Mouse (Mus musculus) left cerebral cortex, adult 18-20 months (tissue): ENCODE results near the gene Nwd1. TPM values are rescaled to one million over a fixed set of nuclear protein-coding genes. Genes with fewer than 3 reads are reported as not detected.
"Not testable (repeated sequence)": the region's sequence is repeated elsewhere in the genome, so short reads cannot be mapped to it uniquely, and the experiment has no call there.

ENCODE experiments used
- DNase-seq, 2 experiments: peaks; one replicate each; pipeline ENCODE4 v3.0.0; 2021 to 2022; ENCODE audit warnings: low spot score in 2 of 2, mixed read lengths in 1 of 2
- long read RNA-seq, 2 experiments: library from polyadenylated mRNA; stranded (forward); transcript quantifications; one replicate each; pipeline ENCODE4 v2.0.0; 2021
- total RNA-seq, 2 experiments: library from RNA; stranded (reverse); gene quantifications; 2 replicates each; pipeline ENCODE4 v1.2.3; 2021

The Nwd1 gene
- total RNA-seq, result 10 to 100 TPM; 37.6 to 40.9 TPM
- long read RNA-seq, experiment 1, full-length matches to known transcripts, result 2 of 22 reads
- long read RNA-seq, experiment 1, partial matches to known transcripts, result 9 of 22 reads
- long read RNA-seq, experiment 1, other reads (novel, unspliced or antisense), result 11 of 22 reads
- long read RNA-seq, experiment 2, full-length matches to known transcripts, result 1 of 10 reads
- long read RNA-seq, experiment 2, partial matches to known transcripts, result 3 of 10 reads
- long read RNA-seq, experiment 2, other reads (novel, unspliced or antisense), result 6 of 10 reads

DNA sequence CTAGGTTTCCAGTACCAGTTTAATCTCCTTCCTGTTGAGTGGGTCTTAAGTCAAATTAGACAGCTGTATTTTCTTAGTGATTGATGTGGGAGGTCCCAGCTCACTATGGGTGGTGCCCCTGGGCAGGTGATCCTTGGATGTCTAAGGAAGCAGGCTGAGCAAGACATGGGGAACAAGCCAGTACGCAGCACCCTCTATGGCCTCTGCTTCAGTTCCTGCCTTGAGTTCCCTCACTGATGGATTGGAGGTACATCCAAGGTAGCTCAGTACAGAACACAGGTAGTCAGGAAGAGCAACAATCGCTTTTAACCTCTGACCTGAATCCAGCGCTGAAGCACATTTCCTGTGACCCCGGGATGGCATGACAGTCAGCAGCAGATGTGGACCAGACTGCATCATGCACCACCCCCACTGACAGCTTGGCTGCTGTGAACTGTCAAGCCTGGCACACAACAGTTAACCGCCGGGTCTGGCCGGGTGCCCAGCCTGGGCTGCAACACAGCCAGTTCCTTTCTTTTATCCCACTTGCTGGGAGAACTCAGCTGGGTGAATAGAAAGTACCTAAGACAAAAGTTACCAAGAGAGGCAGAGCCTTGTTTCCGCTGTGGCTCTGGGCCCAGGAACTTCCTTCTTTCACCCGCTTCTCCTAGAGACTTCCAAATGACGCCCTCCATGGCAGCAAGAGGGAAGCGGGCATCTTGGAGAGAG, at the start of gene Nwd1:
Gene Nwd1, plus strand, starts transcription at position 652 of the 708 bp plus-strand sequence.
- peak; percentile 82 to 90 for DNase-seq

DNA sequence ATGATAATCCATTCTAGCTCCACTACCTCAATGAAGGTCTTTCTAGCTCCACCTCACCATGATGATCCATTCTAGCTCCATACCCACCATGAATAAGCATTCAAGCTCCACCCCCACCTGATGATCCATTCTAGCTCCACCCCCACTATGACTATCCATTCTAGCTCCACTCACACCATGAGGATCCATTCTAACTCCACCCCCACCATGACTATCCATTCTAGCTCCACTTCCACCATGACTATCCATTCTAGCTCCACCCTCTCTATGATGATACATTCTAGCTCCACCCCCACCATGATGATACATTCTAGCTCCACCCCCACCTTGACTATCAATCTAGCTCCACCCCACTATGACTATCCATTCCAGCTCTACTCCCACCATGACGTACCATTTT, 3.6 kb upstream of the Nwd1 start:
- DNase-seq, result no peak

DNA sequence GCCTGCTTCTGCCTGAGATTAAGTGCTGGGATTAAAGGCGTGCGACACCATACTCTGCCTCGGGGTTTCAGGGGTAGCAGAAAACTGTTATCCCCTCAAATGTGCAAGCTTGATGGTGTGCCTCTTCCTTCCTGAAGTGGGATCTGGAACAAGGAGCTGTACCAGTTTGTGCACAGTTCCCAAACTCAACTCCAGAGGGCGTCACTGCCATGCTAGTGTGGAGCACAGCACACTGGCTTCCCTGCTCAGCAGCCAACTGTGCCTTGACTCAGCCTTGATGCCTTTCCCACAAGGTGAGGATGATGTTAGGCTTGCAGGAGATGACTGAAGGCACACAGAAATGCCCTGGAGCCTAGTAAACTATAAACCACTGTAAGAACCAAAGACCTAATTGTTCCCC, 1.9 kb upstream of the Nwd1 start:
- DNase-seq, result peak; percentile 67 to 69

DNA sequence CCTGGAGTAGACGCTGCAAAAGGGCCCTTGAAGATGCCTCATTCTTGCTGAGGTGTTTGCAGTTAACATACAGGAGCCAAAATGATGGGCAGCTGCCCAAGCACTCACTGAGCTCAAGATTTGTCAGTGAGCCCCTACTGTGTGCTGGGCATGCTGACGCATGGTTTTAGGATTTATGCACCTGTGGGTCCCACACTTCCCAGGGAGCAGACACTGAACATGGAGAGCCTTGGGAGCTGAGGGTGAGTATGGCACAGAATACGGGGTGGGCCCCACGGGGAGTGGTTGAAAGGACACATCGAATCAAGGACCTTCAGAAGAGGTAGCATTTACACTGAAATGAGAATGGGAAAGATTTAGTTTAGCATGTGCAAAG, 245 bp downstream of the Nwd1 start:
- DNase-seq, result no peak

DNA sequence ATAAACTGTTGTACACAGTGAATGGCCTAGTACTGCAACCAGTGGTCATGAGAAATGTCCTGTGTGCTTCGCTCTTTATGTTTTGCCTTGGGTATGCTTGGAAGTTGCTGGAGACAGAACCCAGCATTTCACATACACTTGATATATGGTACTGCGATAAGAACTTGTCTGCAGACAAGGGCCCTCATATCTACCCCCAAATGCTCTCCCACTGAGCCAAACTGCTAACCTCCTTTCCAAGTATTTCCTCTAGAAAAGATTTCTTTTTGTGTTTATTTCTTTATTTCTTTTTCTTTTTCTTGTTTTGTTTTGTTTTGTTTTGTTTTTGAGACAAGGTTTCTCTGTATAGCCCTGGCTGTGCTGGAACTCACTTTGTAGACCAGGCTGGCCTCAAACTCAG, 4.2 kb downstream of the Nwd1 start:
- no peak for DNase-seq

DNA sequence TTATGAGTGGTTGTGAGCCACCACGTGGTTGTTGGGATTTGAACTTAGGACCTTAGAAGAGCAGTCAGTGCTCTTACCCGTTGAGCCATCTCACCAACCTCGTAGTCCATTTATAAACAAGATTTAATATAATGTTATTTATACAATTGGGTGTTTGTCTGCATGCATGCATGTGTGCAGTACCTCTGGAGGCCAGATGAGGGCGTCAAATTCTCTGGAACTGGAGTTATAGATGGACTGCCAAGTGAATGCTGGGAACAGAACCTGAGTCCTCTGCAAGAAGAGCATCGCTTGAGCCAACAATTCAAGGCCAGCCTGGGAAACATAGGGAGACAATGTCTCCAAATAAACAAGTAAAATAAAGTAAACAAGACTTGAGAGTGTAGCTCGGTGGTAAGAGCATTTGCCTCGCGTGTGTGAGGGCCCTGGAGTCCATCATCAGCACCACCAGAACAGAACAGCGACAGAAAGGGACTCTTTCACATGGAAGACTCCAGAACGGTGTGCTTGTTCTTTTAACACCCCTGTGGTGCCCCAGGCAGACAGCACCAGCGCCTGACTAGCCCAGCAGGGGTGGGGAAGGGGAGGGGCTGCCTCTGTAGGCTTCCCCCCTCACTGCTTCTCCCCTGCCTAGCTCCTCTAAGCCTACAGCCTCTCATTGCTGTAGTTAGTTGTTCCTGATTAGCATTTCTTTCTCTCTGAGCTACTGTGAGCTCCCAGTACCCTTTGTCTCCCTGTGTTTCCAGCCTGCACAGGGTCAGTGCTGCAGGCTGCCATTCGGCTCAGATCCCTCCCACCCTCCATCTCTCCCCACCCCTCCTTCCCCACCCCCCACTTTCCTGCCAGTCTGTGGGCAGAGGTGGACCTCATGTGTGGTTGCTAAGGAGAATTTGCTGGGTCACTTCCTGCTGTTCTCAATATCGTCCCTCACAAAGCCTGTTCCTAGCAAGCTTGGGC, 8.3 kb downstream of the Nwd1 start:
- no peak for DNase-seq

DNA sequence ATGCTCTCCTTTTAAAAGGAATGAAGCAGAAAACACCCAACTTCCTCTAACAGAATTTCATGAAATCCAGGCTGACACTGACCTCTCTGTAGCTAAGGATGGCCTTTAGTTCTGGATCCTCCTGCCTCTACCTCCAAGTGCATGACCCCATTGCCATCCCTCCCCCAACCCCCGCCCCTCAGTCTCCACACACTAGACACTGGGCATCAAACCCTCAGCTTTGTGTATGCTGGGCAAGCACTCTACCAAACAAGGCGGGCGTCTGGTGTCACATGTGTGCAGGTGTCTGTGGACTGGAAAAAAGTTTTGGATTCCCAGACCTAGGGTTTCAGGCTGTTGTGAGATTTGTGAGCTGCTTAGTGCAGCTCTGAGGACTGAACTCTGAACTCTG, 9.0 kb downstream of the Nwd1 start:
- DNase-seq, result no peak

DNA sequence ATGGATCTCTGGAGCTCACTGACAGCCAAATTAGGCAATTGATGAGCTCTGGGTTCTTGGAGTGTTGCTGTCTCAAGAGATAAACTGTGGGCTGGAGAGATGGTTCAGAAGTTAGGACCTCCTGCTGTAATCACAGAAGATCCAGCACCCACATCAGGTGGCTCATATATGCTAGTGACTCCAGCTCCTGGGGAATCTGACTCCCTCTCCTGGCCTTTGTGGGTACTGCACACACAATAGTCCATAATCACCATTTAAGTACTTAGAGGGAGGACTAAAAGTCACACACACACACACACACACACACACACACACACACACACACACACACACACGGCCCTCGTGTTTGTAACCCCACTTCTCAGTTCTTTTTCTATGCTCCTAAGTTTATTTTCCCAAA, 13.5 kb downstream of the Nwd1 start:
- no peak for DNase-seq

DNA sequence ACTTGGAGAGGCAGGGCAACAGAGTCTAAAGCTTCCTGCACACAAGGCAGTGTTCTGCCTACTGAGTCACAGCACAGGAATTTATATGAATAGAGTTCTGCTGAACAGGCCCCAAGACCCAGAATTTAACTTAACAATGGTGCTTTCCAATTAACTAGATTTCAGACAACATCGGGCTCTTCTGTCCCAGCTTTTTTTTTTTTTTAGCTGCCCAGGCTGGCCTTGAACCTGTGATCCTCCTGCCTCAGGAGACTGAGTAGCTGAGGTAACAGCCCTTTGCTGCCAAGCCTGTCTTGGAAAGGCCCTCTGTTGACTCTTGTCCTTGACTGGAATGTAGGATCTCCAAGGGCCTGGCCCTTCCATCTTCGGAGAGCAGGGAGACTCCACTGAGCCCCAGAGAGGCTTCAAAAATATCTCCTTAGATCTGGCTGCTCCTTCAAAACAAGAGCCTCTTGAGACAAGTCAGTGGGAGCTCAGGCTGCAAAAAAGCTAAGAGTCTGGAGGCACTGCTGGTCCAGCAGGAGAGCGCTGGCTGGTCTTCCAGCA, 17.7 kb downstream of the Nwd1 start:
- no peak for DNase-seq

DNA sequence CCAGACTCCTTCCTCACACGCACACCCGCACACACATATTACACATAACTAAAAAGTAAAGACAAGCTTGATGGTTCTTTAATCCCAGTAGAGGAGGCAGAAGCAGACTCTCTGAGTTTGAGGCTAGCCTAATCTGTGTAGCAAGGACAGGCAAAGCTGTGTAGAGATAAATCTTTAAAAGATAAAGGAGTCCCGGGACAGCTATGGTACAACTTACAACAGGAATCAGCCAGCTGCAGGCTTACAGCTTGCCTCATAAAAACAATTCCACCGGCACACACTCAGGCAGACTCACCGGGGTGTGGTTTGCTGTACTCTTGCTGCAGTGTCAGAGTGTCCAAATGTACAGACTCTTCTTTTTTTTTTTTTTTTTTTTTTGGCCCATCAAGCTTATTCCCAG, 18.2 kb downstream of the Nwd1 start:
- DNase-seq, result no peak

DNA sequence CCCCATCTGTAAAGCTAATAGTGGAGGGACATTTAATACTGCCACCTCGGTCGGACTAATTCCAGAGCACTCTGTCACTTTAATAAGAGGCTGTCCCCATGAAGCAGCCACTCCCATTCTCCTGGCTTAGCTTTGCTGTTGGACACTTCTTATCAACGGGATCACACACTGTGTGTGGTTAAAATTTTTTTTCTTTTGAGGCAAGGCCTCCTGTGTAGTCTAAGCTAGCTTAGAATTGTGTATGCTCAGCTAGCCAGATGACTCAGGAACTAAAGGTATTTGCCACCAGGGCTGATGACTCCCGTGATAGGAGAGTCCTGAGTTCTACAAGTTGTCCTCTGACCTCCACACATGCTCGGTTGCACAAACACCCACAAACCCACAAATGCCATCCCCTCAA, 18.9 kb downstream of the Nwd1 start:
- DNase-seq, result no peak

DNA sequence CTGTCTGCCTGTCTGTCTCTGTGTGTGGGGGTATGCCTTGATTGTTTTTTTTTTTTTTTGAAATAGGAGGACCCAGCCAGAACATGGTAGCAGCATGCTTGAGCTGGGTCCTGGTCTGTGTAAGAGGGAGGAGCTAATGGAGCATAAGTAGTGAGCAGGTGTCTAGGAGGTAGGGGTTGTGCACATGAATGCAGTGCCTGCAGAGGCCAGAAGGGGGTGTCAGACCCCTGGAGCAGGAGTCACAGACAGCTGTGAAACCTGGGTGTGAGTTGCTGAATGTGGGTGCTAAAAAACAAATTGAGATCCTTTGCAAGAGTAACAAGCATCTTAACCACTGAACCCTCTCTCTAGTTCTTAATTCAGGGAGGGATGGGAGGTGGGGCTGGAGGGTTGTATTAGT, 22.4 kb downstream of the Nwd1 start:
- no peak for DNase-seq

DNA sequence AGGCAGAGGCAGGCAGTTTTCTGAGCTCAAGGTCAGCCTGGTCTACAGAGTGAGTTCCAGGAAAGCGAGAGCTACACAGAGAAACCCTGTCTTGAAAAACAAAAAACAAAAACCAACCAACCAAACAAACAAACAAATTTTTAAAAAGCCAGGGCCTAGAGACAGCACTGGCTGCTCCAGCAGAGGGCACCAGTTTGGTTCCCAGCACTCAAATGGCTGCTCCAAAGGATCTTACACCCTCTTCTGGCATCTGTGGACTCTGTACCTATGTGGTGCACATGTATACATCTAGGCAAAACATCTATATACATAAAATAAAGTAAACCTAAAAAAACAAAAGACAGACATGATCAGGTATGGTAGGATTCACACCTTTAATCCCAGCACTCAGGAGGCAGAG, 26.3 kb downstream of the Nwd1 start:
- no peak for DNase-seq

DNA sequence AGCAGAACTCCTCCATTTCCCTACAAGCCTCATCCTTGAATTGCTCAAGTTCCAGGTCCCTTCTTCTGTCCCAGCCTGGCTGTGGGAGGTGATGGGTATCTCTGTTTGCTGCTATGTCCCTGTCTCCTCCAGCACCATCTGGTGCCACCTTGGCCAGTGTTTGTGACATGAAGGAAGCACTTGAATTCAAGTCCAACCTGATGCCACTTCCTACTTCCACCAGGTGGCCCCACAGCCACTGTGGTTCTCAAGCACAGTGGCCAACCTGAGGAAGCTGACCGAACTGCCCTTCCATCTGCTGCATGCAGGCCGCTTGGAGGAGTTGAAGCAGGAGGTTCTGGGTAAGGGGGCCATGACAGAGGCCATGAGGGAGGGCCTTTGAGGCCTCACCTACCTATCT, 27.7 kb downstream of the Nwd1 start:
- DNase-seq, result peak in 1 of 2 experiments; percentile 16

DNA sequence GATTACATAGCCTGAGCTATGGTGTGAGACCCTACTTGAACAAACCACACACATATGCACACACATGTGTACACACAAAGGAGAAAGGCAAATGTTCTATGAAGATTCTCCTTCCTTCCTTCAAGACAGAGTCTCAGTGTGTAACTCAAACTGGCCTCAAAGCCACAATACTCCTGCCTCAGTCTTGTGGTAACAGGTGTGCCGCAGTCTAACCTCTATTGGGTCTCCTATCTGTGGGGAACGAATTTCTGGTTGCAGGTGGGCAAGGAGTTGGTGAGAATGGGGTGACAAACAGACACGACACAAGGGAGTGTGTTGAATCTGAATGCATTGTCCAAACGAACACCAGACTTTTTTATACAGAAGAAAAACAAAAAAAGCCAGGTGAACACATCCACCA, 29.9 kb downstream of the Nwd1 start:
- DNase-seq, result no peak

DNA sequence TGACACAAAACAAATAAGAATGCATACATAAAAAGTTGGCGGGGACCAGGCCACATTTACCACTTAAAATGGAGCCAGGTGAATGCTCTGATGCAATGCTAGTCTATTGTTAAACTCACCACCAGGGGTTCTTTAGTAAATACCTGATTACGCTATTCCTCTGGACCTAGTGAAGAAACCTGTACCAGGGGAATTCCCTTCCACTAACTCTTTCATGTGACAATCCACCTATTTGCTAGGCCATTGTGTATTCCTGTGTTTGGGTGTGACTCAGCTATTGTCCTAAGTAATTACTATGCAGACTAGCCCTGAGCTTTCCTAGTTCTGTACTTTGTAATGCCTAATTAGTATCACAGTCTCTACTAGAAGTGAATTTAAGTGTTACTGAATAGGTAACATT, 30.3 kb downstream of the Nwd1 start:
- DNase-seq, result not testable (repeated sequence)

DNA sequence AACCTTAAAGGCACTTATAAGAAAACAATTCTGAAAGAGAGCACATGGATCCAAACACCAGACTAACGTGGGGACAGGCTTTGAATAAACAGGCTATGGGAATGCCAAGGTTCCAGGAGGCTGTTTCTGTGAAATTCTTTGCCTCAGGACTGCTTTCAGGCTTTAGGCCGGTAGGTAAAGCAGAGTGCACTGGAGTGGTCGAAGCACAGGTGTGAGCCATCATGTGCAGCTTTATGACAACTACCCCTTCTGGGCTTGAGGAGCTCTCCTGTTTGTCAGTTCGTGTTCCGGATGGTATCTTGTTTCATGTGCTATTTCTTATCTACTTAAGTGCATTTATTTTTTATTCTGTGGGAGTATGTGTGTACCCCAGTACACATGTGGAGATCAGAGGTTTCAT, 30.8 kb downstream of the Nwd1 start:
- DNase-seq, result no peak

DNA sequence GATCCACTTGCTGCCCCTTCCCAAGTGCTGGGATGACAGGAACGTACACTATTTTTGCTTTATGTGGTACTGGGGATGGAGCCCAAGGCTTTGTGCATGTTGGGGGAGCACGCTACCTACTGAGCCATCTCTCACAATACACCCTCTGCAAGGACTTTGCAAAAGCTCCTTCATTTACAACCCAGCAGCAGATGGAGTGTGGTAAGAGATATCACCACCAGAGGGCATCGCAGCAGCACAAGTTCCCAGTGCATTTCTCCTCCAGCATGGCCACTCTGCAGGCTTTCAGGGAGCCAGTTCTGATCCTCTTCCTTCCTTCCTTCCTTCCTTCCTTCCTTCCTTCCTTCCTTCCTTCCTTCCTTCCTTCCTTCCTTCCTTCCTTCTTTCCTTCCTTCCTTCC, 33.6 kb downstream of the Nwd1 start:
- peak; percentile 78 to 82 for DNase-seq

DNA sequence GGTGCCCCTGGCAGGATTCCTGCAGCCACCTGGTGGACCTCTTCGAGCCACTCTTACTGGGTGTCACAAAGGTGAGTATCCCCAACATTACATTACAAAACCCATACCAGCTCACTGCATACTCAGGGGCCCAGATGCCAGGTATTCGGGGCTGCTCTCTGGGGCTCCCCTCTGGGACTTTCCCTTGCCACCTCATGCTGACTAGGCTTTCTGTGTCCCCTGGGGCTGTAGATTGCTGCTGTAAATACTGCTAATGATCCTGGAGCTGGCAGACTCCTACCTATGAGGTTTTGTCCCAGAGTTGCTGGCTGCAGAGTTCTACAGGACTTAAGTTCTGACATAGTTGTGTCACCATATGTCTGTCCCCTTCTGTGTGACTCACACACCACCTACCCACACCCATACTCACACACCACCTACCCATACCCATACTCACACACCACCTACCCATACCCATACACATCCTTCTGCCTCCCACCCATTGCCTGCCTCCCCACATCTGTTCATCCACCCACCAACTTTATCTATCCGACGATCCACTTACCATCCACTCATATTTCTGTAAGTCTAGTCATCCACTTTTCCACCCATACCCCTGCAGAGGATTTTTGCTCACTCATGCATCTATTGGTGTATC, 35.7 kb downstream of the Nwd1 start:
- peak; percentile 15 to 32 for DNase-seq

DNA sequence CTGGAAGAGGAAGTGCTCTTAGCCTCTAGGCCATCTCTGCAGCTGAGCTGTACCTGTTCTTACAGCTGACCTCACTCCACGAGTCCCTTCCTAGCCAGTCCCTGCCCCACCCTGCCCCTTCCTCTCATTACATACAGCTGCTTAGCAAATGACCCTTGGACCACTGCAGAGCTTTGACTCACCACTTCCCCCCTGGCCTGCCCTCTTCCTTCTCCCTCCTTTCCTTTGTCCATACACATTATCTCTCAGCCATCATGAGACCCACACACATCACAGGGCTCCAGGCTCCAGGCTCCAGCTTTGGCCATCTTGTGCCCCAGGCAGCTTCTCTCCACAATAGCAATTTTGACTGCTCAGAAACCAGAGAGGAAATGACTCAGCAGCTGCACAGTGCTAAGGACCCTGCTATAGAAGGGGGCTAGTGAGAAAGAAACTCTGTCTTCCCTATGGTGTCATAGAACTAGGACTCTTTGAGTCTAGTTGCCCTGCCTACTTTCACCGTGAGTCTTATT, 36.6 kb downstream of the Nwd1 start:
- no peak for DNase-seq

DNA sequence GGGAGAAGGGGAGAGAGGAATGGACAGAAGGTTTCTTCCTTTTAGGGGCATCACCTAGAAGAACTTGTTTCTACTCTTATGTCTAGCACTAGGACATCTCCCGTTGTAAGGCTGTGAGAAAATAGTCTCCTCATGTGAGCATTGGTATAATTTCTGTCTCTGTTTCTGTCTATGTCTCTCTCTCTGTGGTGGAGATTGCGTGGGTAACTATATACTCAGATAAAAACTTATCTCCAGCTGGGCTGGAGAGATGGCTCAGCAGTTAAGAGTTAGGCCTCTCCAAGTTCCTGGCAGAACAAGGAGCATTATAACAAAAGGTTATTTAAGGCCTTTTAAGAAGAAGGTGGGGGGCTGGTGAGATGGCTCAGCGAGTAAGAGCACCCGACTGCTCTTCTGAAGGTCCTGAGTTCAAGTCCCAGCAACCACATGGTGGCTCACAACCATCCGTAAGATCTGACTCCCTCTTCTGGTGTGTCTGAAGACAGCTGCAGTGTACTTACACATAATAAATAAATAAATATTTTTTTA, 37.1 kb downstream of the Nwd1 start:
- DNase-seq, result not testable (repeated sequence)
